Mouse (Mus musculus) liver, embryonic 16.5 days (tissue): ENCODE results near the gene Mob3b. TPM values are rescaled to one million over a fixed set of nuclear protein-coding genes. Genes with fewer than 3 reads are reported as not detected.

Experiments used
- ATAC-seq: fragments of 200-750 bp; cut with Nextera tagmentation; 2 replicates; pipeline ENCODE4 v1.8.0; 2017; ENCODE audit warnings: low read depth, mild to moderate bottlenecking, moderate number of reproducible peaks, moderate library complexity
- H3K27ac ChIP-seq: fragments of 300-500 bp; sonication (generic); 2 replicates; pipeline ENCODE4 v1.5.1; 2014; ENCODE audit warnings: mild to moderate bottlenecking, low read length
- H3K27me3 ChIP-seq: fragments of 300-500 bp; sonication (generic); 2 replicates; pipeline ENCODE4 v1.6.1; 2014; ENCODE audit warnings: low read depth, low read length, mixed read lengths; ENCODE audit not compliant: control insufficient read depth, insufficient read depth
- H3K36me3 ChIP-seq: fragments of 300-500 bp; sonication (generic); 2 replicates; pipeline ENCODE4 v1.6.1; 2014; ENCODE audit warnings: mild to moderate bottlenecking; ENCODE audit not compliant: control insufficient read depth, insufficient read depth
- H3K4me1 ChIP-seq: fragments of 300-500 bp; sonication (generic); 2 replicates; pipeline ENCODE4 v1.6.1; 2014; ENCODE audit warnings: low read depth, low read length, mixed read lengths; ENCODE audit not compliant: control insufficient read depth
- H3K4me2 ChIP-seq: fragments of 300-500 bp; sonication (generic); 2 replicates; pipeline ENCODE4 v1.6.1; 2014; ENCODE audit warnings: low read depth, low read length, mixed read lengths
- H3K4me3 ChIP-seq: fragments of 300-500 bp; sonication (generic); 2 replicates; pipeline ENCODE4 v1.5.1; 2014; ENCODE audit warnings: low read depth, mild to moderate bottlenecking, low read length
- H3K9ac ChIP-seq: fragments of 300-500 bp; sonication (generic); 2 replicates; pipeline ENCODE4 v1.6.1; 2014; ENCODE audit warnings: low read depth, low read length
- H3K9me3 ChIP-seq: fragments of 300-500 bp; sonication (generic); replicated peaks from 2 replicates; pipeline ENCODE4 v1.6.1; 2016; ENCODE audit warnings: low read length; ENCODE audit not compliant: control insufficient read depth
- WGBS: fragments of 180-500 bp; shearing (Covaris S2); extraction: QIAGEN DNeasy Blood & Tissue Kit; methylation state at CpG from one replicate; pipeline ENCODE4 v1.1.7; 2014; ENCODE audit not compliant: insufficient replicate concordance; 5-methylcytosine and 5-hydroxymethylcytosine counted together
- polyA plus RNA-seq: library from polyadenylated mRNA; unstranded; fragments of >200 nt; fragmentation: Nextera tagmentation; extraction: Ambion mirVana; gene quantifications from 2 replicates; pipeline ENCODE4 v1.2.1, GENCODE M21; 2015

Gene Mob3b
- polyA plus RNA-seq, 1 experiment from 2014 or later, result 10.2 TPM

DNA sequence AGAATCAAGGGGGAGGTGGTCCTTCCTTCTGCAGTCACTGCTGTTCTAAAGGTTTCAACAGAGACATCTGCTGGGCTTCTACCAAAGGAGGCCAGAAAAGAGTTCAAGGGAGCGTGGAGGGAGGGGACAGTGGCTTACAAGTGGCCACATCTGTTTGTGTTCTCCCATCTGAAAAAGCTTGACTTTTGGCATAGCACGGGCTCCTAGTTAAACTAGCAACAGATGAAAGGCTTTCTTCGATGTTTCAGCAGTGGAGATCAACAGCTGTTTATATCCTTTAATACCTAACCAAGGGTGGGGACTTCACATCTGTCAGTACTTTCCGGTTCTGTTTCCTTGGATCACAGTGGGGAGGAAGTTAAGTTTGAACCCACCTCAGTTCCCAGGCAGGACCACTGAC is 88.5 kb downstream of the Mob3b start:
- ATAC-seq, result no peak
- Histone ChIP-seq H3K36me3 (no peaks in the 10 kb centered on the region), H3K9me3 (no peaks in the 10 kb centered on the region), H3K9ac (no peak overlapping the region), H3K4me3 (no peak overlapping the region), H3K4me1 (no peaks in the 10 kb centered on the region), H3K27me3 (no peaks in the 10 kb centered on the region), H3K4me2 (no peak overlapping the region), H3K27ac (no peak overlapping the region)
- WGBS, result 53% methylated on average over 4 of the region's 4 CpGs

DNA sequence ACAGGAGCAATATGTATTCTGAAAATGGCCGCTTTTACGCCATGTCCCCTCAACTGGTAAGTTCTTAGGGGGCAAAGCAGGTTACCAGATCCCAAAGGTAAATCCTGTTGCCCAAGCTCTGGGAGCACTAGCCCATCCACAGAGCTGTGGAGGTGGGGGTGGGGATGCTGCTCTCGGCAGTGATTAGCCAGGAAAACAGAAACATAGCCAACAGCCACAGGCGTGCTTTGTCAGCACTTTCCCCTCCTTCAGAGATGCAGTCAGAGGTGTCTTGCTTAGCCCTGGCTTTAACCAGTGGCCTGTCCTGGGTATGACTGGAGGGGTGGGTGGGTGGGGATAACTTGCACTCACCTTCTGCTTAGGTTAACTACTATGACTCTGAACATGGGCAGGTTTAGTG is 91.1 kb downstream of the Mob3b start:
- no peaks in the 10 kb centered on the region for H3K9me3 ChIP-seq
- H3K4me3 ChIP-seq, result no peak overlapping the region
- H3K9ac ChIP-seq, result no peak overlapping the region
- no peaks in the 10 kb centered on the region for H3K4me1 ChIP-seq
- no peaks in the 10 kb centered on the region for H3K27me3 ChIP-seq
- H3K27ac ChIP-seq, result no peak overlapping the region
- ATAC-seq, result no peak
- no peak overlapping the region for H3K4me2 ChIP-seq
- WGBS, result 54% methylated on average over 4 of the region's 4 CpGs
- H3K36me3 ChIP-seq, result no peaks in the 10 kb centered on the region

DNA sequence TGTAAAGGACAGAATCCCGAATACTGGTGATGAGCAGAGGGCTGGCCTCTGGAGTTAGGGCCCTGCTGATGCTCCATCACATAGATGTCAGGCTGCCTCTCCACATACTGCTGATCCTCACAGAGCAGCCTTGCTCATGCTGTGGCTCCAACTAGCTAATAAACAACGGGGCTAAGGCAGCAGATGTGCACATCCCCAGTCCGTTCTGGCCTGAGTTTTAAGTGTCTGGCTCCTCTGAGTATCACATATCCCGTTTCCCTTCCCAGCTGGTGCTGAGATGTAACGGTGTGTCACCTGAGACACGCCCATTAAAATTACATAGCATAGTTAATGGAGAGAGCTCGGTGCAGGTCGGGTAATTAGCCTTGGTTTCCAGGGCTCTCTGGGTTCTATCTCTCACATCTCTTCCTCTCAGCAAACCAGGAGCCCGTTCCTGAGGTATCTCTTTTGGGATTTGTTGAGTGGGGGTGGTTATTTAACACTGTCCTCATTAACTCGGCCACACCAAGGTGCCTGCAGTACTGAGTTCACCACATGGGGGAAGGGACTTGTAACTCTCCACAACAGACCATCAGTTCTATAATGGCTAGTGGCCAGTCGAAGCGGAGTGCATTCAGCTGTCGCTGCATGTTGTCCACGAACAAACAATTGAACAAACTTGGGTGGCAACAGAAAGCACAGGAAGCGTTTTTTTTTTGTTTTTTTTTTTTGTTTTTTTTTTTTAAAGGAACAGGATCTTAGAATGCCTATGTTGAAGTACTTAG is 92.0 kb downstream of the Mob3b start:
- no peaks in the 10 kb centered on the region for H3K4me1 ChIP-seq
- H3K27me3 ChIP-seq, result no peaks in the 10 kb centered on the region
- no peak overlapping the region for H3K27ac ChIP-seq
- H3K36me3 ChIP-seq, result no peaks in the 10 kb centered on the region
- no peaks in the 10 kb centered on the region for H3K9me3 ChIP-seq
- no peak overlapping the region for H3K9ac ChIP-seq
- WGBS, result 53% methylated on average over 15 of the region's 15 CpGs
- no peak overlapping the region for H3K4me2 ChIP-seq
- no peak overlapping the region for H3K4me3 ChIP-seq
- ATAC-seq, result no peak

DNA sequence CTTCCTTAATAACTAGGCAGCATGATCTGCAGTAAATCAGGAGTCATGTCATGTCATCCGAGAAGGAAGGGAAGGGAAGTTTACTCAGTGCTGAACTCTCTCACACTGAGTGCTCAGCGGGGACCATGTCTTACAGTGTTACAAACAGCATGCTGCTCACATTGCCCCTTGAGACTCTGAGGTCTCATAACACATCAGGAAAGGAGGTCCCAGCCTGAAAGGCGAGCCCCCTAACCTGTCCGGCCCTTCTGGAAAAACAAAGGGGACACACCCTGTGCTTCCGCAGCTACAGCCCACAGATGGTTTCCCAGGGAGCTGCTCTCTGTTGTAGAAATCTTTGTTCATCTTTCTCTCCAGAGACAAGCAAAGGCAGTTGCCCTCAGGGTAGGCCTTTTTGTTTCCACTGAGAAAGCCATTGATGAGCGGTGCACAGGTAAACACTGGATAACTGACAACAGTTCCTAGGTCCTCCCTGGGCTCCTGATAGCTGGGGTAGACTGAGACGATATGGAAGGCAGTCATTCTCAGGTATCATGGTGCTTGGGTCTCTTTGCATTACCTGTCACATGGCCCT is 94.1 kb downstream of the Mob3b start:
- H3K9me3 ChIP-seq, result no peaks in the 10 kb centered on the region
- no peaks in the 10 kb centered on the region for H3K36me3 ChIP-seq
- H3K4me3 ChIP-seq, result no peak overlapping the region
- ATAC-seq, result no peak
- WGBS, result 66% methylated on average over 7 of the region's 7 CpGs
- H3K27me3 ChIP-seq, result no peaks in the 10 kb centered on the region
- no peaks in the 10 kb centered on the region for H3K4me1 ChIP-seq
- no peak overlapping the region for H3K9ac ChIP-seq
- H3K4me2 ChIP-seq, result no peak overlapping the region
- H3K27ac ChIP-seq, result no peak overlapping the region

DNA sequence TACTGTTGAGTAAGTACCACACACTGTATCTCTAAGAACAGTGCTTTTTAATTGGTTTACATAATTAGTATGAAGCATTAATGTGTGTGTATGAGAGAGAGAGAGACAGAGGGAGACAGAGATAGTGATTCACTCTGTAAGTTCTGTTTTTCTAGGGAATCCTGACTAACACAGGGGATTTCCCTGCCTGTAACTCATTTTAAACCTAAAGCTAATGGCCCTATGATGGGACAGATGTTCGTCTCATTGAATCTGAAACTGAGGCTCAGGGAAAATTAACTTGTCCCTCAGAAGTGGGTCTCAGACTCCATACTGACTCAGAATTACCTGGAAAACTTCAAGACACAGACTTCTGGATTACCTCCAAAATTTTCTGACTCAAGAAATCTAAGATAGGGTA is 96.3 kb downstream of the Mob3b start:
- Histone ChIP-seq H3K27ac (no peak overlapping the region), H3K27me3 (no peaks in the 10 kb centered on the region), H3K4me2 (no peak overlapping the region), H3K4me1 (no peaks in the 10 kb centered on the region), H3K9ac (no peak overlapping the region), H3K36me3 (no peaks in the 10 kb centered on the region), H3K4me3 (no peak overlapping the region), H3K9me3 (no peaks in the 10 kb centered on the region)
- ATAC-seq, result no peak
- 69% methylated on average over 1 of the region's 1 CpGs for WGBS

DNA sequence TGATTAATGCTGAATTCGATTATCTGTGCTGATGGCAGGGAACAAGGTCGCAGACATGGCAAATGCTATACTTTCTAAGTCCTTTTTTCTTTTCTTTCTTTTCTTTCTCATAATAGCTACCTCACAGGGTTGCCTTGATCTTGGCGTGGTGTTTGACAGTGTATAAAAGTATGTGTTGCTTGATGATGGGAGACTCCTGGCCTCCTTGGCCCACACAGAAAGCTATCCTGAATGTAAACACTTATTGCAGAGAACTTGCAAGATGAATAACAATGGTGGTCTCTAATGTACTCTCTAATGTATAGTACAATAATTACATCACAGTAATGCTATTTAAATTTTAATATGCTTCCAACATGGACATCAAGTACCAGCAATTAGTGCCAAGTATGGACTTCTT is 96.9 kb downstream of the Mob3b start:
- no peak for ATAC-seq
- no peaks in the 10 kb centered on the region for H3K36me3 ChIP-seq
- no peak overlapping the region for H3K27ac ChIP-seq
- WGBS, result 63% methylated on average over 3 of the region's 3 CpGs
- no peaks in the 10 kb centered on the region for H3K4me1 ChIP-seq
- no peak overlapping the region for H3K9ac ChIP-seq
- no peak overlapping the region for H3K4me2 ChIP-seq
- H3K27me3 ChIP-seq, result no peaks in the 10 kb centered on the region
- H3K9me3 ChIP-seq, result no peaks in the 10 kb centered on the region
- H3K4me3 ChIP-seq, result no peak overlapping the region

DNA sequence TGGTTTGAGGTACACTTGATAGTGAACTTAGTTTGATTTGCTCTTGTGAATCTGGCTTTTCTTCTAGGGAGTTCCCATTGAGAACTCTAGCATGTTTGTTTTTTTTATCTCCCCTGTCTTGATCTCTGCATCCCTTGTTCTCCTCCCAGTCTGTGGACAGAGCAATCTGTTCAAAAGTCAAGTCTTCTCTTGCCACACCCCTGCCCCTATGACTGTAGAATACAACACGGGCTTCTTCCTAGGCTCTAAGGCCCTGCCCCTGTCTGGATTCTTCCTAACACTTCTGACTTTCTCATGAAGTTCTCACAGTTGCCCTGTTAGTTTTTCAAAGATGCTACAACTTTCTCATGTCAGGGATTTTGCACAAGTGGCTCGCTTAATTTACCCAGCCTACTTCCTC is 102.9 kb downstream of the Mob3b start:
- Histone ChIP-seq H3K9me3 (no peaks in the 10 kb centered on the region), H3K4me2 (no peak overlapping the region), H3K9ac (no peak overlapping the region), H3K4me3 (no peak overlapping the region), H3K4me1 (no peaks in the 10 kb centered on the region; the same call in 1 of the 2 replicates), H3K27me3 (no peaks in the 10 kb centered on the region), H3K27ac (no peak overlapping the region), H3K36me3 (no peaks in the 10 kb centered on the region)
- 56% methylated on average over 2 of the region's 2 CpGs for WGBS
- ATAC-seq, result no peak

DNA sequence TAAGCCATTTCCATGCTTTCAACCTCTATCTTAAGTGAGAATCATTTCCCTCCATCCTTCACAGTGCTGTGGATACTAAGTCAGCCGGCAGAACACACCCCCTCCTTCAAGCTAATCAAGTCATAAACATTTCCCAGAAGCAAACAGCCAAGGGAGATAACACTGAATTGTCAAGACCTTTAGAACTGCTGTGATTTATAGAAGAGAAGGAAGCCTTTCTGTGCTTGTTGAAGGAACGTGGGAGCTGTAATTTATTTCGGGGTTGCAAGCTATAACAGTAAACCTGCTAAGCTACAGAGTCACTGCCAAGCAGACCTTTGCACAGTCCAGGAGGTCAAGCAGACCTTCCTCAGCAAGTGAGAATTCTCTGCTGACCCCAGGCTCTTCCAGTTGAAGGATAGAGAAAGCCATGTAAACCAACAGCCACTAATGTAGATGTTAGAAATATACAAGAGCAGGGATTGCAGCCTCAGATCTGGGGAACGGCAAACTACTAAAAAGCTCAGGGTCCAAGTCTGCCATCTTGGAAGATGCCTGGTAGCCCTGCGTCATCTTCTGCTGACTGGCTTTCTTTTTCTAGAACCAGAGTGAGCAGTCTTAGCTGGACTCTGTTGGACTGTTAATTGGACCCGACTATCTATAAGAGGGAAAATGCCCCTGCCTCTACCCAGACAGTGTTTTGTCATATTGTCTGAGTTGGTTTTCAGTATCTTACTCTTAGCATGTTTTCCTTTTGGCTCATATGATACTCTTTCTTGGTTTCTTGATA is 104.9 kb downstream of the Mob3b start:
- Histone ChIP-seq H3K9me3 (no peaks in the 10 kb centered on the region), H3K4me3 (no peak overlapping the region), H3K27me3 (no peaks in the 10 kb centered on the region), H3K9ac (no peak overlapping the region), H3K4me1 (no peaks in the 10 kb centered on the region; the same call in 1 of the 2 replicates), H3K27ac (no peak overlapping the region), H3K4me2 (no peak overlapping the region), H3K36me3 (no peaks in the 10 kb centered on the region)
- ATAC-seq, result no peak
- 48% methylated on average over 6 of the region's 6 CpGs for WGBS

DNA sequence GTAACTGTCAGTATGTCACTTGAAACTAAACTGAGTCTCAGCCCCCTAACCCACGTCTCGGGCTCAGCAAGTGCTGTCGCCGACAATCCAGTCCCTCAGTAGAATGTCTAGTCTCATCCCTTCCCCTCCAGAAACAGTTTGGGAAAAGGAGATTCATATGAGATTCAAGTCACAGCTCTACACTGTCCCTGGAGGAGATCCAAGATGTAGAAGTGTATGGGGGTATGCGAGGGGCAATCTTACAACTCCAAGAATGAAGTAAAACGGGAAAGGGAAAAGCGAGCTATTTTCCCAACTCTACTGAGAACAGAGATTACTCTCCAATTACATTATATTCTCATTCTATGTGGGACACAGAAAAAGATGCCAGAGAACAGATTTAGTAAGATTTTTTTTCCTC is 106.1 kb downstream of the Mob3b start:
- H3K27ac ChIP-seq, result no peak overlapping the region
- H3K4me1 ChIP-seq, result no peaks in the 10 kb centered on the region; the same call in 1 of the 2 replicates
- H3K36me3 ChIP-seq, result no peaks in the 10 kb centered on the region
- ATAC-seq, result no peak
- H3K27me3 ChIP-seq, result no peaks in the 10 kb centered on the region
- no peak overlapping the region for H3K9ac ChIP-seq
- no peak overlapping the region for H3K4me3 ChIP-seq
- H3K9me3 ChIP-seq, result no peaks in the 10 kb centered on the region
- 67% methylated on average over 7 of the region's 7 CpGs for WGBS
- H3K4me2 ChIP-seq, result no peak overlapping the region
